Mouse (Mus musculus) erythroblast, embryonic 14.5 days (primary cell): ENCODE results near the gene Hist2h4.

Experiments
- GATA1 ChIP-seq: IDR thresholded peaks from 2 replicates; pipeline ENCODE4 v1.6.1; 2012; ENCODE audit warnings: low read length, inconsistent platforms, mixed read lengths
- TAL1 ChIP-seq: IDR thresholded peaks from 3 replicates; pipeline ENCODE4 v1.6.1; 2012; ENCODE audit warnings: low read length, inconsistent platforms, mixed read lengths

- TF ChIP-seq GATA1, result no peak
- TF ChIP-seq TAL1, result no peak
These were observed 39.0 kb upstream of the Hist2h4 start for GRCm38 (mm10) chr3:96302076-96302475.
